9 mouse cellular contexts compared by ENCODE assay signal in genomic region chr9:42326688-42327440, GRCm38 (mm10).
A peak's percentile ranks its signal among the peaks of the same experiment; 100 is the strongest.
DNase-seq lines count a peak whose midpoint lies in the region; ATAC-seq and TF ChIP-seq lines count a peak whose summit lies in the region.
"Had no signal": no experiment of that assay in that cellular context is flagged by ENCODE, and none has a peak within 500 bp of the region (broad histone marks: within the 10 kb centered on the region; RNA-seq: fewer than 3 reads in every experiment).

No protein-coding gene starts in this region.

- H3K36me3 ChIP-seq in G1E (replicated peaks), result no peaks in the 10 kb centered on the region
- H3K36me3 ChIP-seq: embryonic facial prominence, embryonic 13.5 days had no signal

- peak; percentile 29; the same call in 1 of the 2 replicates for TF ChIP-seq CTCF in G1E (IDR thresholded peaks at IDR 0.05; ENCODE audit: low read depth, low read length)

- no peaks in the 10 kb centered on the region for H3K9me3 ChIP-seq in G1E (replicated peaks)
- H3K9me3 ChIP-seq: embryonic facial prominence, embryonic 13.5 days had no signal

- peaks cover 4% of the 10 kb centered on the region; the same call in 1 of the 2 replicates for H3K4me1 ChIP-seq in G1E (ENCODE audit: insufficient read depth, low read depth, low read length)
- H3K4me1 ChIP-seq: embryonic facial prominence, embryonic 13.5 days had no signal

- intact Hi-C loops in heart, postnatal 36 days (cut with DNase I), result loop anchor here (2.0 to 10.0 kb wide), 4 partner anchors 245 to 618 kb away; partner anchors contain the start of gene Grik4
- intact Hi-C loops in left cerebral cortex, postnatal 4 days (cut with DNase I), result loop anchor here (5.0 kb wide), 1 partner anchor 50 kb away; no protein-coding TSS in a partner anchor

- peaks cover 5% of the 10 kb centered on the region for H3K27me3 ChIP-seq in G1E (ENCODE audit: insufficient read depth, low read length)

- DNase-seq in kidney, adult 18-20 months, result peak; percentile 18
- DNase-seq in kidney, adult 11 months, result no peak
- peak; percentile 11 for DNase-seq in G1E (ENCODE audit: low spot score)
- peak; percentile 70 for DNase-seq in cerebellum, adult 9-10 months
- DNase-seq in heart, postnatal 36 days, result peak; percentile 6 to 22
- peak; percentile 29 for DNase-seq in left cerebral cortex, postnatal 4 days
- DNase-seq in retina, adult 2 months (ENCODE audit: low read depth, low spot score), result peak; percentile 26
- no peak for DNase-seq in ovary, adult 18-20 months (ENCODE audit: low spot score)

- ATAC-seq in G1E (ENCODE audit: extremely low read depth, insufficient number of reproducible peaks, low FRiP score, poor library complexity, severe bottlenecking), result no peak

- no peak overlapping the region for H3K4me3 ChIP-seq in G1E (ENCODE audit: low read depth, low read length)
- H3K4me3 ChIP-seq: embryonic facial prominence, embryonic 13.5 days had no signal

Comparison
In these comparisons a context has a peak if more than half of its experiments do, and no peak if none do; other contexts are left out.
1. DNase-seq: peak in kidney, adult 18-20 months (single experiment), G1E (single experiment), cerebellum, adult 9-10 months (single experiment), heart, postnatal 36 days (2 of 2), left cerebral cortex, postnatal 4 days (single experiment) and retina, adult 2 months (single experiment); none in kidney, adult 11 months (single experiment) and ovary, adult 18-20 months (single experiment).